ENCODE assay signal across 16 mouse cellular contexts in genomic region chr2:172875201-172875600, GRCm38 (mm10).
"Had no signal": no experiment of that assay in that cellular context is flagged by ENCODE, and none has a peak within 500 bp of the region (broad histone marks: within the 10 kb centered on the region; RNA-seq: fewer than 3 reads in every experiment).

No protein-coding gene starts in this region.

- ATAC-seq: liver, postnatal 0 days; midbrain, embryonic 15.5 days had no signal

- H3K4me1 ChIP-seq: liver, embryonic 13.5 days; megakaryocyte, embryonic 14.5 days; neural tube, embryonic 12.5 days had no signal

- H3K9ac ChIP-seq: limb, embryonic 12.5 days; liver, embryonic 13.5 days; liver, postnatal 0 days; lung, embryonic 15.5 days; midbrain, embryonic 15.5 days; neural tube, embryonic 12.5 days had no signal

- DNase-seq: kidney, postnatal 36 days; layer of hippocampus, adult 9-11 months; layer of hippocampus, postnatal 36 days; liver; liver, embryonic 13.5 days; liver, postnatal 0 days; lung, postnatal 14 days; thymus, postnatal 4 days had no signal

- H3K4me3 ChIP-seq: limb, embryonic 12.5 days; liver, embryonic 13.5 days; lung, embryonic 15.5 days; megakaryocyte, embryonic 14.5 days; midbrain, embryonic 15.5 days; neural tube, embryonic 12.5 days had no signal

- H3K27me3 ChIP-seq: limb, embryonic 12.5 days; liver, embryonic 13.5 days; lung, embryonic 15.5 days; midbrain, embryonic 15.5 days; neural tube, embryonic 12.5 days had no signal

- H3K27ac ChIP-seq: limb, embryonic 12.5 days; liver, embryonic 13.5 days; lung, embryonic 15.5 days; macrophage; midbrain, embryonic 15.5 days; neural tube, embryonic 12.5 days; stomach, postnatal 0 days had no signal

- H3K36me3 ChIP-seq: liver, embryonic 13.5 days; lung, embryonic 15.5 days; midbrain, embryonic 15.5 days; neural tube, embryonic 12.5 days had no signal

- H3K4me2 ChIP-seq: limb, embryonic 12.5 days; liver, embryonic 13.5 days; lung, embryonic 15.5 days; midbrain, embryonic 11.5 days; midbrain, embryonic 15.5 days; neural tube, embryonic 12.5 days had no signal

- H3K9me3 ChIP-seq: limb, embryonic 12.5 days; liver, embryonic 13.5 days; lung, embryonic 15.5 days; megakaryocyte, embryonic 14.5 days; midbrain, embryonic 15.5 days; neural tube, embryonic 12.5 days had no signal
